Mouse (Mus musculus): ENCODE results near the gene Arhgef28.
"Not testable (repeated sequence)": the region's sequence is repeated elsewhere in the genome, so short reads cannot be mapped to it uniquely, and the experiment has no call there.

Arhgef28 gene

GRCm38 (mm10) chr13:98062843-98063242 lies 143.4 kb downstream of the Arhgef28 start:
- no peak for DNase-seq

- not testable (repeated sequence) for DNase-seq
These were observed 146.1 kb downstream of the Arhgef28 start for GRCm38 (mm10) chr13:98060121-98060520.

- no peak for DNase-seq
These were observed 151.0 kb downstream of the Arhgef28 start for GRCm38 (mm10) chr13:98055194-98055593.

DNA sequence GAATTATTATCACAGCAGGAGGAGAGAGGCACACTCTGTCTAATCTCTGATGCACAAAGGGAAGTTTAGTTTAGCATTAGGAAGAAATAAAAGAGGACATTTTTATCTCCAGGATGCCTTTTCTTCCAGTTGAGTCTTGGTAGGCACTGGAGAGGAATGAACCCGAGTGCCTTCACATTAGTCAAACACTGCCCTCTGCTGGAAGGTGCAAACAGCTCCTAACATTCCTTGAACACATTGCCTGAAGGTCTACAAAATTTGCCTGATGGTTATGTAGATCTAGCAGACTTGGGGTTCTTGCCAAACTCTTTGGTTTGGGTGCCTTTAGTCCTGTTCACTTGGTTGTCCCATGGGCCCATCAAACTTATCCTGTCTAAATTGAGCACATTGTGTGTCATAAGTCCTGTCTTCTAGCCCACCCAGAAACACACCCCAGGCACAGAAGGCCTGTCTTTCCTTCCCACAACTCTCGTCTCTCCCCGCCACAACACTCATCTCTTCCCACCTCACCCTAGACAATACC lies 165.6 kb downstream of the Arhgef28 start:
- DNase-seq, result peak in 1 of 2 experiments; percentile 59

- DNase-seq, result no peak
These were observed 167.5 kb downstream of the Arhgef28 start for GRCm38 (mm10) chr13:98038731-98039130.

DNA sequence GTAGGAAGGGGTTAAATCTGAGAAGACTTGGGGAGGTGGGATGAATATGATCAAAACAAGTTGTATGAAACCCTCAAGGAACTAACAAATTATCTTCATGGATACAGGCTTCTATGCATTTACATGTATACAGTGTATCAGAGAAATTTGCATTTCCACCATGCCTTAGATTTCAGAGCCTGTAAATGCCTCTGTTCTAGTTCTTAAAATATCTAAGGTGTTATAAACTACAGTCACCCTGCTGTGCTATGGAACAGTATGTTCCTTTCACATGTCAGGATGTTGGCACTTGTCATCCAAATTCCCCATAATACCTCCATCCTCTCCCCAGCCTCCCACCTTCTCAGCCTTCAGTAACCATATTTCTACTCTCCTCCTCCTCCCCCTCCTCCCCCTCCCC lies 168.5 kb downstream of the Arhgef28 start:
- no peak for DNase-seq

- DNase-seq, result no peak
These were observed 174.6 kb downstream of the Arhgef28 start for GRCm38 (mm10) chr13:98031642-98031960.

DNA sequence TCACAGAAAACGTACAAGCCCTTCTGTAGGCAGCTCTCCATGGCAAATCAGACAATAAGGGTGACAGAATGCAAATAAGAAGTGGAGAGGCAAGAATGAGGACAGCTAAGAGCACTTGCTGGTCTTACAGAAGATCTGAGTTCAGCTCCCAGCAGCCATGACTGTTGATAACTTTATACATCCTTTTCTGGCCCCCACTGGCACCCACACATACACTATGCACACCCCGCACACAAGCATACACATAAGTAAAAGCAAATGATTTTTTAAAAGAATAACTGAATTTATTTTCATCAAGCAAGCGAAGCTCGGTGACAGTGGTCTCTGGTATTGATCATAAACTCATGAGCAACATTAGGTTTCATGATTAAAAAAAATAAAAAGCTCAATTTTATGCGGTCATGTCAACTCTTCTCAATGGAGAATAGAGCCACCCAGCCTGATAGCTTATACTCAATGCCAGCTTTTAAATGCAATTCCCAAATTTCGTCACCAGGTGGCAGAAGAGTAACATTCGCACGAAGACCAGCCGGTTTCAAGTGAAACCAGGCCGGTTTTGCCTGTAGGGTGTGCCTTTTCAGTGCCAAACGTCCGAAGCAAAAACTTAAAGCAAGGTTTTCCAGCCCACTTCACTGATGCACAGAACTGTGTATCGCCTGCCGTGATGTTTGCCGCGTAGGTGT lies 175.1 kb downstream of the Arhgef28 start:
- peak; percentile 56 to 88 for DNase-seq

DNA sequence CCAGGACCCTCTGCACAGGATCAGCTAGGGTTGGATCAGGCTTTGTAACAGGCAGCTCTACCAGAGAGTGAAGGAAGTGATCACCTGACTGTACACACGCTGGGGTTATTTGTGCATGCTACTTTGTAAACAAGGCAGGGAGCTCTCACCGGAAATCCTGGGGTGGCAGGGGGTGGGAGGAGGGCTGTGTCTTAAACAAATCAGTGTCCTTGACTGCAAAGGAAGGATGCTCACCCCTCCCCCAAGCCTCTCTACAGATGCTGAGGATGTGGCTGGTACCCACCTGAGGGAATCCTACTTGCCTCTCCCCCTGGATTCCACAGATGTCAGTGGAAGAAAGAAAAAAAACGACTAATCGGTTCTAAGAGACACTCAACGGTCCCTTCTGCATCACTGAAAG lies 176.2 kb downstream of the Arhgef28 start:
- DNase-seq, result no peak

- DNase-seq, result no peak
These were observed 177.5 kb downstream of the Arhgef28 start for GRCm38 (mm10) chr13:98028711-98029250.

- DNase-seq, result peak; percentile 82 to 90
These were observed 178.5 kb downstream of the Arhgef28 start for GRCm38 (mm10) chr13:98027641-98028204.

DNA sequence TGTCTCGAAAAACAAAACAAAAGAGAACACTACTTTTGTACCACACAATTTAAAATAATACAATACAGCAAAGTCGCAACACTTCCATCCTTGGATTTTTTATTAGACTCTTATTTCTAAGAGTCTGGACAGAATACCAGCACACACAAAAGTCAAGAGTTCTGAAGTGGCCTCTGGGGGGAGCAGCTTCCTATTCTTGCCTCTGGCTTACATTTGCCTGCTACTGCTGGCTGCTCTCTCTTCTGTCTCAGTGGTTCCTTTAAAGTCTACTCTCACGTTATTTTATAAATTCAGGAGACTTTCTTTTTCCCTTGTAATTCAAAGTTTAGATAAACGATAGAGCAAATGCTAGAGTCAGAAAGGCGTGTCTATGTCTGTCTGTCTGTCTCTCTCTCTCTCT lies 179.1 kb downstream of the Arhgef28 start:
- DNase-seq, result peak; percentile 38 to 58

DNA sequence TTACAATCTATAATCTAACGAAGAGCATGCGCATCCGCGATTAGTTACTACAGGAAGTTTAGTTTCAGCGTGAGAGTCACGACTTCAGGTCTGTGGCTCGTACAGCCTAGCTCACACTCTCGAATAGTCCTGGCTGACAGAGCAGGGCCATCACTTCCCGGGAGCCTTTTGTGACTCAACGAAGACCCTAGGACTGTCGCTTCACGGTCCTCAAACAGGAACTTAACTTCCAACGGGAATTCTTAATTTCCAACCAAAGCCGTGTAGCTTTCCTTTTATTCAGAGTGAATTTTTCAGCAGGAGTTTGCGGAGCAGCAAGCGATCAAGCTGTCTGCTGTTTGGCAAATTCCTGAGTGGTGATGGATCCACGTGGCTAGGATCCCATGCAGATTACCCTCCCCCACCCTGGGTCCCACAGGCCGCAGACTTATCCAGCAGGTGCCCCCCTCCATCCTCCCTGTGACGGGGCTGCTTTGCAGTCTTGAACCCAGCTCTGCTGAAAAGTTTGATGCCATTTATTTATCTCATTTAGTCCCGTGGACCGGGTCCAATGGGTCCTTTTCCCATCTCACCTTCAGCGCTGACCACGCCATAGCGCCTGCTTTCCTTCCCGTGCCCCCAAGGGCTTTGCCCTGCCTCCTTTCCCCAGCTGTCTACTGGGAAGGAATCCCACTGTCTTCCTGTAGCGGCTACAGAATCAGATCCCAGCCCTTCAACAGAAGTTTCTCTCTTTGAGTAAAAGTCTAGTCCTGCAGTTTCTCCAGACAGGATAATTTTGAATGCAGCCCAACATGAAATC lies 180.3 kb downstream of the Arhgef28 start:
- no peak for DNase-seq

- peak in 1 of 2 experiments; percentile 23 for DNase-seq
These were observed 181.1 kb downstream of the Arhgef28 start for GRCm38 (mm10) chr13:98025162-98025561.

- no peak for DNase-seq
These were observed 181.6 kb downstream of the Arhgef28 start for GRCm38 (mm10) chr13:98024680-98025079.

DNA sequence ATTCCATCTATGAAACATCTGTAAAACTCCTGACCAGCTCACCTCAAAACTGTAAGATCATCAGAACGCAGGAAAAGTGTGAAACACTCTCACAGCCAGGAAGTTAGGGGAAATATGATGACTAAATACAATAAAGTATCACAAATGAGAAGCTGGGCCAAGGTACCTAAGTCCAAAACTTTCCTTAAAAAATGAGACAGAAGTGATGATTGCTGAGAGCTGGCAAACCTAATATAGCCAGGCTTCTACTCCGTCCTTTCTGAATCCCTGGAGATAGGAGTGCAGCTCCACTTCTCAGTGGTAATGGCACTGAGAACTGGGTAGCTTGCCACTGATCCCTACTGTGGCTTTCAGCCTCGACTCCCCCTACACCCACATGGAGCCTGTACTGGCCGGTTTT lies 184.3 kb downstream of the Arhgef28 start:
- no peak for DNase-seq

- DNase-seq, result not testable (repeated sequence)
These were observed 187.4 kb downstream of the Arhgef28 start for GRCm38 (mm10) chr13:98018837-98019236.

- no peak for DNase-seq
These were observed 189.2 kb downstream of the Arhgef28 start for GRCm38 (mm10) chr13:98016923-98017588.

DNA sequence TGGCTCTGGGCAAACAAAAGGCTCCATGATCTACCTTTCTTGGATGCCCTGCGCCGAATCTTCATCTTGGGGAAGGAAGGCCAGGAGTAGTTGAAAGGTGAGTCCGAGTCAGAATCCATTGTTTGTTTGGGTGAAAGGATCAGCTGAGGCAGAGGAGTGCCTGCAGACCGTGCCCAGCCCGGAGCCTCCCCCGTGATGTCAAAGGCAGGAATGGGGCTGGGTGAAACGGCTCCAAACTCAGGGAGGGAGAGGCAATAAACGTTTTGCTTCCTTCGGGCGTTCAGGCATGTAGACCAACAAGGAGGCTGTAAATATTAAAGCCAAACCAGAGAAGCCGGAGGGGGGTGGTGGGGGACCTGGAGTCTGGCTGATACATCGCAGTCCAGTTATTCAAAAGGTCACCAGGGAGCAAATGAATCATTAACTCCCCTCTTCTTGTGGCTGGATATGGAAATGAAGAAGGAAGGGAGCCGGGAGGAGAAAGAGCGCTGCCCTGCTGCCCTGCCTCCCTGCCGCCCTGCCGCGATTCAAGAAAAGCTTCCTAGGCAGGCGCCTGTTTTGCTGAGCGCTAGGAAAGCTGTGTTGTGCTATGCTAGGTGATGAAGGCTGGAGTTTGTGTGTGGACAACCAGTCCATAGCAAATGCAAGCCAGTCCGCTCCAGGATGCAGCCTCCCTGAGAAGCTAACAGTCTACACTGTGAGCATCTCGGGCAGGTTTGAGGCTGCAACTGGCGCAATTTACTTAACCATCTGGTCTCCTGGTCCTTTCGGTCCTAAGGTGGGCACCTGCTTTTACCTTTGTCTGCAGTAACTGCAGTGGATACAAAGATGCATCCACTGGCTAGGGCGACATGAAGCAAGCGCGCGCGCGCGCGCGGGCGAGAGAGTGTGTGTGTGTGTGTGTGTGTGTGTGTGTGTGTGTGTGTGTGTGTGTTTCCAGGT lies 190.0 kb downstream of the Arhgef28 start:
- DNase-seq, result peak in 1 of 2 experiments; percentile 31

DNA sequence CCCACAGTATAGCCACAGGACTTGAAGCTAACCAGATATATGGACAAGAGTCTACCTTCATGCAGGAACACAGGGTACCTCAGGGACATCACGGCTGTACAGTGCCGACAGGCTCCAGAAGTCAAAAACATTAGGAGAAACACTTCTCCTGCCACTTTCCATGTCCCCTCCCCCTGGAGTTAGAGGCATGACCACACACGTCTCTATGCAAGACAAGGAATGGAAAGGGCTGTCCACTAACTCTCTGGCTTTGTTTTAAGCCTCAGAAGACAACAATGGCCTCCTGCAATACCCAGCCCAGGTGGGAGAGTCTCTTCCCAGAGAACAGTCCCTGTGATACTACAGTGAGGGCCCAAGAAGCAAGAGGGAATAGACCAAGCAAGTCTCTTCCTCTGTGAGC lies 191.3 kb downstream of the Arhgef28 start:
- DNase-seq, result no peak

DNA sequence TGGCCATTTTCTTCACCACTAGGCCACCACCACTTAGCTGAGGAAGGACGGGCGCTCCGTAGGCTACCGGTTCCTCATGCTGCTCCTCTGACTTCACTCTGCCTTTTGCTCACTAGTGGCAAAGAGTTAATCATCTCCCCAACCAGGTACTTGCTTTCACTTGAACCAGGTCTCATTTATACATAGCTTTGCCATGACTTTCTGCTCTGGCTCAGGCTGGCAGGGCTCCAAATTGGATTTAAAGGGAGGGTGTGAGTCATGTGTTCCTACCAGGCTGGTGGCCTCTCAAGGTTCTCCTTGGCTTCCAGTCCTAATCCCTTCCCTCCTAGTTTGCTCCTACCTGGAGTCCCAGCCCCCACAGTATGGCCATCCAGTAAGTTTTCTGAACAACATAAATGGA lies 192.5 kb downstream of the Arhgef28 start:
- peak; percentile 52 to 63 for DNase-seq

GRCm38 (mm10) chr13:98011931-98012341 lies 194.3 kb downstream of the Arhgef28 start:
- peak in 1 of 2 experiments; percentile 14 for DNase-seq

All from lung, postnatal 4 days (tissue).